Mouse (Mus musculus): Measurements from ENCODE around the gene Ldha.

- TF ChIP-seq CTCF (IDR thresholded peaks at IDR 0.05; ENCODE audit: low read depth) (no peak), EP300 (IDR thresholded peaks at IDR 0.05; ENCODE audit: low read depth) (no peak)
These were observed 8.0 kb upstream of the Ldha start for GRCm38 (mm10) chr7:46833266-46833665.
